In the genomic region with DNA sequence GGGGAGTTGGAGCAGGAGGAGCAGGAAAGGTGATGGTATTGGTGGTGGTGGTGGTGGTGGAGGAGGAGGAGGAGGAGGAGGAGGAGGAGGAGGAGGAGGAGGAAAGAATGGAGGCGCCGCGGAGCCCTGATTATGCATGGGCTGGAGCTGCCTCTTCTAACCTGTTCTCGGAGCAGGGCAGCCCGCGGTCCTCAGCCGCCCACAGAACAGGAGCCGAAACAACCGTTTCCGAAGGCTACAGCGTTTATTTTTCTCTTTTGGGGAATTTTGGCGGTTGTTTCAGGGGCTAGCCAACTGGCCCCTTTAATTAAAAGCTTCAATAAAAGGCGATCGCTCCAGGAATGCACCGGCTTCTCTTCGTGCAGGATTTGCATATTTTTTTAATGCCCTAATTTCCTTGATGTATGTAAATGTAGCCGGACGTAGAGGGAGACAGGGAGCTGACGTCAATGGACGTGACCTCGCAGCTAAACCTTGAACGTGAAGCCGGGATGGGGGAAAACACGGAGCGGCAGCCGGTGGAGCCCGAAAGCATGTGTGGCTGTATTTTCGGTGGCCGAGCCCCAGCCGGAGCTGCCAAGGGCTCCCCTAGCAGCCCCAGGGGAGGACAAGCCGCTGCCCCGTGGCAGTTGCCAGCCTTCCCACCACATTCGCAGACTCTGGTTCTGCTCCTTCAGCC, we compare ENCODE assay signal across 8 mouse cellular contexts.
DNase-seq lines count a peak whose midpoint lies in the region; ATAC-seq lines count a peak whose summit lies in the region.

No protein-coding gene starts in this region.

- peak overlapping the region; percentile 100 for H3K27ac ChIP-seq in midbrain, embryonic 11.5 days (ENCODE audit: low read depth, low read length)
- no peak overlapping the region for H3K27ac ChIP-seq in stomach, embryonic 16.5 days (ENCODE audit: low read length)

- H3K27me3 ChIP-seq in midbrain, embryonic 11.5 days (ENCODE audit: control insufficient read depth, insufficient read depth, low read length): peaks cover 3% of the 10 kb centered on the region; the same call in 1 of the 2 replicates
- H3K27me3 ChIP-seq in stomach, embryonic 16.5 days (ENCODE audit: control insufficient read depth, insufficient read depth, low read length): peaks cover 86% of the 10 kb centered on the region

- peak overlapping the region; percentile 100 for H3K9ac ChIP-seq in midbrain, embryonic 11.5 days (ENCODE audit: low read length)
- no peak overlapping the region for H3K9ac ChIP-seq in stomach, embryonic 16.5 days (ENCODE audit: low read length)

- H3K4me3 ChIP-seq in midbrain, embryonic 11.5 days (ENCODE audit: low read depth, low read length): peak overlapping the region; percentile 81
- H3K4me3 ChIP-seq in stomach, embryonic 16.5 days (replicated peaks; ENCODE audit: low read length): peak overlapping the region; percentile 32

- H3K9me3 ChIP-seq in midbrain, embryonic 11.5 days (ENCODE audit: control insufficient read depth, low read length): no peaks in the 10 kb centered on the region
- no peaks in the 10 kb centered on the region for H3K9me3 ChIP-seq in stomach, embryonic 16.5 days (replicated peaks; ENCODE audit: control insufficient read depth, low read length)

- WGBS in midbrain, embryonic 11.5 days: under 1% methylated on average over 33 of the region's 33 CpGs
- WGBS in stomach, embryonic 16.5 days: 1% methylated on average over 32 of the region's 33 CpGs

- ATAC-seq in granulocyte monocyte progenitor cell, adult 5-6 weeks (replicated peaks; ENCODE audit: poor library complexity, severe bottlenecking): peak; percentile 16; the same call in 1 of the 2 replicates
- peak; percentile 51 for ATAC-seq in midbrain, embryonic 11.5 days (ENCODE audit: low FRiP score)
- ATAC-seq in stomach, embryonic 16.5 days (ENCODE audit: insufficient read depth, low FRiP score): no peak

- H3K4me2 ChIP-seq in midbrain, embryonic 11.5 days: peak overlapping the region; percentile 72
- H3K4me2 ChIP-seq in stomach, embryonic 16.5 days (ENCODE audit: low read depth, low read length): peak overlapping the region; percentile 96

- H3K36me3 ChIP-seq in midbrain, embryonic 11.5 days (ENCODE audit: control insufficient read depth, insufficient read depth, low read length): no peaks in the 10 kb centered on the region
- H3K36me3 ChIP-seq in stomach, embryonic 16.5 days (ENCODE audit: control insufficient read depth, insufficient read depth, low read length): no peaks in the 10 kb centered on the region

- H3K4me1 ChIP-seq in midbrain, embryonic 11.5 days (ENCODE audit: control insufficient read depth, insufficient read depth, low read length): peaks cover 3% of the 10 kb centered on the region; the same call in 1 of the 2 replicates
- 0 out of 2 replicates have a peak, but pooled peaks cover 8% of the 10 kb centered on the region for H3K4me1 ChIP-seq in stomach, embryonic 16.5 days (ENCODE audit: control insufficient read depth, insufficient read depth, low read length)

- peak; percentile 41 for DNase-seq in ovary, postnatal 36 days (ENCODE audit: low spot score)
- no peak for DNase-seq in ovary, postnatal 14 days (ENCODE audit: low spot score)
- DNase-seq in cerebellum, adult 9-11 months: peak; percentile 94
- DNase-seq in kidney, postnatal 36 days: peak; percentile 49 to 60
- DNase-seq in midbrain, embryonic 11.5 days (ENCODE audit: low spot score, missing footprints): peak; percentile 97
- DNase-seq in lung, postnatal 36 days: no peak

Comparison
In these comparisons a context has a peak if more than half of its experiments do, and no peak if none do; other contexts are left out.
1. DNase-seq: peak in ovary, postnatal 36 days (single experiment), cerebellum, adult 9-11 months (single experiment), kidney, postnatal 36 days (2 of 2) and midbrain, embryonic 11.5 days (single experiment); none in ovary, postnatal 14 days (single experiment) and lung, postnatal 36 days (single experiment).